Mouse (Mus musculus): Measurements from ENCODE around the gene Scube1. TPM values are rescaled to one million over a fixed set of nuclear protein-coding genes. Genes with fewer than 3 reads are reported as not detected.

Gene Scube1
- total RNA-seq, 2 experiments from 2014 or later = 72.2 to 74.2 TPM

DNA sequence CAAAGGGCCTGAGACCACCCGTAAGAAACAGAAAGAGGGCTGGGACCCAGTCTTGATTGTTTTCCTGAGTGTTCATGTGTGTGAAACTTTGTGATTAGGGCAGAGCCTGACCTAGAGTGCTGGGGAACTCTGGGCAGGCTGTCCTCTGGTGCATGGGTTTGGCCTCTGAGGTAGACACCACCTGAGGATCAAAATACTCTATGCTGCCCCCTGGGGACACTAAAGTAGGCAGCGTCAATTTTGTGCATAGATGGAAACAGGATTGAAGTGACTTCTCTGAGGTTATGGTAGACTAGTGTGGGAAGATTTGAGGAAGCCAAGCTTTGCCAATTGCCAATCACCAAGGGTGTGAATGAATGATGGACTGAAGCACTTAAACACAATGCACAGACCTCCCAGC, 154.2 kb downstream of the Scube1 start:
- Histone ChIP-seq H3K27ac (no peak overlapping the region), H3K4me3 (no peak overlapping the region)
- peak; percentile 25 for TF ChIP-seq CTCF (IDR thresholded peaks at IDR 0.05)
- intact Hi-C loops (cut with DNase I) = no loop called here
- no peak for DNase-seq (ENCODE audit: extremely low spot score in 1 of 2, low spot score in 2 of 2)

DNA sequence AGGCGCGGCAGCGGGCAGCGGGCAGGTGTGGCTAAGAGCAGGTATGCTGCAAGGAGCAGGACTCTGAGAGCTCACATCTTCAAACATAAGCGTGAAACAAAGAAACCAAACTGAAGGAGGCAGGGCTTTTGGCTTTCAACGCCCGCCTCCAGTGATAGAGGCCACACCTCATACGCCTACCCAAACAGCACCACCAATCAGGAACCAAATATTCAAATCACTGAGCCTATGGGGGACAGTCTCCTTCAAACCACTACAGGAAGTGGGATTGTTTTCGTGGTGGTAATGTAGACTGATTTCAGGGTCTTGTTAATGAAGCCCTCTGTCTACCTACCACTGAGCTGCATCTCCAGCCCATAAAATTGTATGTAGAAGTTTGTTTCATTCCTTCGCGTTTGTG, 155.1 kb downstream of the Scube1 start:
- TF ChIP-seq CTCF (IDR thresholded peaks at IDR 0.05) = no peak
- Histone ChIP-seq H3K4me3 (no peak overlapping the region), H3K27ac (no peak overlapping the region)
- no peak for DNase-seq (ENCODE audit: extremely low spot score in 1 of 2, low spot score in 2 of 2)
- intact Hi-C loops (cut with DNase I) = no loop called here

DNA sequence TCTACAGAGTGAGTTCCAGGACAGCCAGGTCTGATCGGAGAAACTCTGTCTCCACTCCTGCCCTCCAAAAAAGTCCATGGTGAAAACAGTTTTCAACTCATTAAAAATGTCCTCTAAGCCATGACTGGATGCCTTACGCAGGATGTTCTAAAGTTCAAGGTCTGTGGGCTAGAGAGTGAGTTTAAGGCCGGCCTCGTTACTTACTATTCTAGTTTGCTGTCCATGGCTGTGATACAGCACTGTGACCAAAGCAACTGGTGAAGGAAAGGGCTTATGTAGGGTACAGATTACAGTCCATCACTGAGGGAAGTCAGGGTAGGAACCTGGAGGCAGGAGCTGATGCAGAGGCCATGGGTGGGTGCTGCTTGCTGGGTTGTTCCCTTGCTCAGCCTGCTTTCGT, 156.3 kb downstream of the Scube1 start:
- intact Hi-C loops (cut with DNase I) = no loop called here
- TF ChIP-seq CTCF (IDR thresholded peaks at IDR 0.05) = no peak
- H3K4me3 ChIP-seq = no peak overlapping the region
- DNase-seq (ENCODE audit: extremely low spot score in 1 of 2, low spot score in 2 of 2) = no peak
- H3K27ac ChIP-seq = no peak overlapping the region

DNA sequence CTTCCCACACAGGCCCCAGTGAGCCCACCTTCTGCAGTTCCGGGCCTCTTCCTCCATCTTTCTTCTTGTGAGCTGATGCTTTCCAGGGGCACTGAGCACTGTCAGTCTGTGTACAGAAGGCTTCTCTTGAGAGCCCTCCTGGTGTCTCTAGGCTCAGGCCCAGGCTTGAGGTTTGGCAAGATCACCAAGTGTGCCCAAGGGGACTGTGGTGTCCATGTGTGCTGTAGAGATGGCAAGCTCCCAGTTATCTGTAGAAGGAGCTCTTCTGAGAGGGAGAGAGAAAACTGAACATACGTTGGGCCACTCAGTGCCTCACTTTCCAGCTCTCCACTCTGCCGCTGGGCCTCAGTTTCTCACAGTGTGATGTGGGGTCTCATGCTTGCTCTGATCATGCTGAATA, 157.1 kb downstream of the Scube1 start:
- Histone ChIP-seq H3K4me3 (no peak overlapping the region), H3K27ac (no peak overlapping the region)
- intact Hi-C loops (cut with DNase I) = no loop called here
- TF ChIP-seq CTCF (IDR thresholded peaks at IDR 0.05) = no peak
- no peak for DNase-seq (ENCODE audit: extremely low spot score in 1 of 2, low spot score in 2 of 2)

DNA sequence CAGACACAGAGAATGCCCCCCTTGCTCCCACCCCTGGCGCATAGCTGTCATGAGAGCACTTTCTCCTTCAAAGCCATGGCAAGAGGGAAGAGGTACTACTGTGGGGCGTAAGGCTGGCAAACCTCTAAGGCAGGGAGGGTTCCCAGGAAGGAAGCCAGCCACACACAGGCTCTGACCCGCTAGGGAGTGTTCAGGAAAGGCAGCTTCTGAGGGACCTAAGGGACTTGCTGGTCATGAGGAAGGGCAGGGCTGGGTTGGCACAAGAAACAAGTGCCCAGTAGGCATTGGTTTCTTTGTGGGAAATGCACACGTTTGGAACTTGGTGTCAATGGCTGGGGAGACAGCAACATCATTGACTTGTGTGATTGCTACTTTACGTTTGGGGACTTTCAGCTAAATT, 158.8 kb downstream of the Scube1 start:
- DNase-seq (ENCODE audit: extremely low spot score in 1 of 2, low spot score in 2 of 2) = no peak
- intact Hi-C loops (cut with DNase I) = no loop called here
- TF ChIP-seq CTCF (IDR thresholded peaks at IDR 0.05) = no peak
- H3K27ac ChIP-seq = no peak overlapping the region
- no peak overlapping the region for H3K4me3 ChIP-seq

DNA sequence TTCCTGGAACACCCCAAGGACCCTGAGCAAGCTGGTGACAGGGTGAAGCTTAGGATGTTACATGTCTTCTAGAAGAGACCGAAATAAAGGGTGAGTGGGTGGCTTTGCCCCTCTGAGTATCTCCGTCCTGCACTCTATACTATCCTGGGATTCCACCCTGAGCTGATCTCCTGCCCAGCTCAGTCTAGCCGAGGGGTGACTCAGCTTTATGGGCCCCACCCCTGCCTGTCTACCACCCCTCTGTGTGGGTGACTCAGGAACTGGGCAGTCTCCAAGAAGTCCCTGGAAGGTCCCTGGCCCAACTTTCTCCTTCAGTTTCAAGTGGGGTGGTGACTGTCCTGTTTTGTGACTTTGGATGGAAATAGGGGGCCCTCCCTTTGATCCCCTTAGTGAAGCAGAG, 159.4 kb downstream of the Scube1 start:
- intact Hi-C loops (cut with DNase I) = no loop called here
- TF ChIP-seq CTCF (IDR thresholded peaks at IDR 0.05) = no peak
- H3K4me3 ChIP-seq = no peak overlapping the region
- no peak overlapping the region for H3K27ac ChIP-seq
- no peak for DNase-seq (ENCODE audit: extremely low spot score in 1 of 2, low spot score in 2 of 2)

DNA sequence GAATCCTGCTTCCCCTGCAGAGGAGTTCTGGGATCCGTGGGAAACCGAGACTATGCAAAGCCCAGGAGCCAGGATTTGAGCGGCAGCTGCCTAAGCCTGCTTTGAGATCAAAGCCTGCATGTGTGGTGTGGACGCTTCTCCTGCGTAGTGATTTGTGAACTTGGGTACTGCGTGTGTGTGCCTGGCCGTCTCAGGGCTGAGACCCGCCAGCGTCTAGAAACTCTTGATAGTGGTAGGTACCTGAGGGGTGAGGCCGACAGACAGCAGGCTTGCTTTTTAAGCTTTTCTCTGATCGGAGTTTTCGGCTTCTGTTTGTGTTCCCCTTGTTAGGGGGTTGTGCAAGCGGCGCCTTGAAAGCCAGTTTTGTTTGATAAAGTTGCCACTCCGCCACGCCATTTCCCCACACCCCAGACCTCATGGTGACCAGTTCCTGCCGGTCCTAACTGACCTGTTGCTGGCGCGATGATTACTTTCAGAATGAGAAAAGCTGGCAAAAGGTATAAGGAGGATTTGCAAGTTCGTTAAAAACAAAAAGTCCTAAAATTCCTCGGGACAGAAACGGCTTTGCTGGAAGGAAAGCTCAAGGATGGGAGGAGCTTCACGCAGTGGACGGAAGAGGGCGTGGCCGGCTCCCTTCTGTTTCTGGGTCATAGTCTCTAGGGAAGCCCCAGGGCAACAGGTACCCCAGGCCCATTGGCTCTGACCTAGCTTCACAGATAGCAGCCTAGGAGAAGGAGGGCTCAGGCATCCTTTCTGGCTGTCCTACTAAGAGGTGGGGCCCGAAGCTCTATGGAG, 160.8 kb downstream of the Scube1 start:
- TF ChIP-seq CTCF (IDR thresholded peaks at IDR 0.05) = no peak
- H3K4me3 ChIP-seq = peak overlapping the region; percentile 23
- peak overlapping the region; percentile 42; the same call in 1 of the 2 replicates for H3K27ac ChIP-seq
- intact Hi-C loops (cut with DNase I) = no loop called here
- DNase-seq (ENCODE audit: extremely low spot score in 1 of 2, low spot score in 2 of 2) = no peak

DNA sequence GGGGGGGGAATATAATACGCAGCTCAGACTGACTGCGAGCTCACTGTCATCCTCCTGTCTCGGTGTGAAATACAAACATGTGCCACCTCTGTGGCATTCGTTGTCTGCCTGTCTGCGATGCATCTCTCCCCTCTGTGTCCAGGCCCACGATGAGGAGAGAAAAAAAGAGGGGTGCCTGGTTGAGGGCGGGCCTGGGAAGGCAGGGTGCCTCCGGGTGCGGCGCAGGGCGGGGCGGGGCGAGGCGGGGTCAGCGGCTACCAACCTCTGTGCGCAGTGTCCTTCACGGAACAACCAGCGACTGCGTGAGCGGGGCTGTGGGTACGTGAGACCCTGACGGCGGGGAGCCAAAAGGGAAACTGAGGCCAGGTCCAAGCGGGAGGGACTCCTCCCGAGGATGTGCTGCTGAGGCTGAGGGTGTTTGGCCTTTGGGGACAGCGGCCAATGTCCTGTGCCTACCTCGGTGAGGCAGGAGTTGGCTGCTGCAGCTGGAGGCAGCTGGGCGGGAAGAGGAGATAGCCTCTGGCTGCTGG, 161.4 kb downstream of the Scube1 start, which contains the start of the genes Tspo and Mcat:
Gene Tspo (plus strand): TSS at position 266 of the 530 bp plus-strand sequence.
Gene Mcat (minus strand): TSS at position 461 of the 530 bp plus-strand sequence.
- DNase-seq (ENCODE audit: extremely low spot score in 1 of 2, low spot score in 2 of 2) = no peak
- Histone ChIP-seq H3K27ac (peak within 1 kb of the TSS; percentile 42; the same call in 1 of the 2 replicates), H3K4me3 (peak within 1 kb of the TSS; percentile 23)
- no peak for TF ChIP-seq CTCF (IDR thresholded peaks at IDR 0.05)
- intact Hi-C loops (cut with DNase I) = no loop called here

DNA sequence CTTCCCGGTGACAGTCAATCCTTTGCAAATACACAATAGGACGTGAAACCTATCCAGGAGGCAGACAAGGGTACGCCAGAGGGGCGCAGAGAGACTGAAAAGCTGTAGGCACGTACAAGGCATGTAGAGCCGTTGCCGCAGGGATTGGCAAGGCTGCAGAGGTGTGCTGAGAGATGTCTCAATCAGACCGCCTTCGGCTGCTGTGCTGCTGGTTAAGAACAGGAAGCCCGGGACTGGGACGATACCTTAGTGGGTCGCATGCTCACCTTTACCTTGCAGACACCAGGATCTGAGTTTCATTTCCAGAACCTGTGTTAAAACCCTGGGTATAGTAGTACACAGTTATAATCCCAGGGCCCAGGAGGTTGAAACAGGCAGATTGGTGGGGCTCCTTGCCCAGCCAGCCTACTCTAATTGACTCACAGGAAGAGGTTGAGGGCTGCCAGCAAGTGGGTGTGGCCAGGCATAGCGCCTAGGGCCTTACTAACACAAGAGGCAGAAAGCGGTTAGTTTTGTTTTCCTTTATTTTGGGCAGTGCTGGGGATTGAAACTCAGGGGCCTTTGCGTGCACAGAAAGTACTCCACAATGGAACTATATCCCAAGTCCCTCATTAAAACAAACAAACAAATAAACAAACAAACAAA, 162.1 kb downstream of the Scube1 start:
- intact Hi-C loops (cut with DNase I) = no loop called here
- no peak for TF ChIP-seq CTCF (IDR thresholded peaks at IDR 0.05)
- Histone ChIP-seq H3K27ac (no peak overlapping the region), H3K4me3 (no peak overlapping the region)
- peak; percentile 33 to 63 for DNase-seq (ENCODE audit: extremely low spot score in 1 of 2, low spot score in 2 of 2)

DNA sequence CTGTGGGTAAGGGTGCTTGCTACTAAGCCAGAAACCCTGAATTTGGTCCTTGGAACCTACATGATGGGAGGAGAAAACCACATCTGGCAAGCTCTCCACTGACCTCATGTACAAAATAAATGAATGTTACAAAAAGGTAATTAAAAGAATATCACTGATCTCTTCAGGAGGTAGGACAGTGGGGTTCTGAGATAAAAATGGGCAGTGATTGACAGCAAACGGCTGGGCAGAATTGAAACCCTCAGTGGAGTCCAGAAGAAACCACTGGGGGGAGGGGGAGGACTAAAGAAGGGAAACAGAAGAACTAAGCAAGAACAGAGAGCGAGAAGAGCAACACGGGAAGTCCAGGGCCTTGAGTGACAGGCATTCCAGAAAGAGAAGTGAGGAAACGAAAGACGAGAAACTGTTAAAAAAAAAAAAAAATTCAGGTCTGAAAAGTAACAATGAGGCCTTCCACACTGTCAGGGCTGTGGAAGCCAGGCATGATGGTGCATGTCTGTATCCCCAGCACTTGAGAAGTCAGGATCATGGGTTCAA, 163.8 kb downstream of the Scube1 start:
- no peak for DNase-seq (ENCODE audit: extremely low spot score in 1 of 2, low spot score in 2 of 2)
- no peak overlapping the region for H3K4me3 ChIP-seq
- intact Hi-C loops (cut with DNase I) = no loop called here
- TF ChIP-seq CTCF (IDR thresholded peaks at IDR 0.05) = no peak
- H3K27ac ChIP-seq = no peak overlapping the region

DNA sequence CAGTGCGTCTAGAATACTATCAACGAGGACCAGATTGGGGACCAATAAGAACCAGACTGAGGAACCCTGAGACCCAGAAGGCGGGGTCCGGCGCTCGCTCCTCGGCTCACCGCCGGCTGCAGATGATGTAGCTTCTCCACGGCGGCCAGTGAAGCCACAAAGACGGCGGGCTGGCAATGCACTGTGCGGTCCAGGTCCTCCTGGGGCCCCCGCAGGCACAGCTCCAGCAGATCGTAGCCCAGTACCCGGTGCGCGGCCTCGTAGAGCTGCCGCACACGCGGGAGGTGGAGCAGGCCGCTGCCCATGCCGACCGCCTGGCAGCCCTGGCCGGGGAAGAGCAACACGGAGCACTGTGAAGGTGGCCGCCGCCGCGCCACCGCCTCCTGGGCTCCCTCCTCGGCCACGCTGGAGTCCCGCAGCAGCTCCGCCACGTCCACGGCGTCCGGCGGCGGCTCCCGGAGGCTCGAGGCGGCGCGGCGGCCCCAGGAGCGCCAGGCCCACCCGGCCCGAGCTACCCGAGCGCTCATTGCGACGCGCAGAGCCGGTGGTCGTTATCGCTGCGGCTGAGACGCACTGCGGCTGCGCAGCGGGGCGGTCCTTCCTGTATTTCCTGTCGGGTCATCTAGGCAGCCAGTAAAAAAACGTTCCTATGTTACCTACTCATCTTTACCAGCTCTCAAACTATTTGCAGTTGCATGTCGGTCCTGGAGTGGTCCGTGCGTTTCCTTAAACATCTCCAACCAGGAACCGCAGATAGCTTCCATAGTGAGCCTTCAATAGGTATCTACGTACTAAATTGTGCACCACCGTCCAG, 169.5 kb downstream of the Scube1 start:
- H3K4me3 ChIP-seq = peak overlapping the region; percentile 83
- intact Hi-C loops (cut with DNase I) = no loop called here
- H3K27ac ChIP-seq = peak overlapping the region; percentile 85
- TF ChIP-seq CTCF (IDR thresholded peaks at IDR 0.05) = no peak
- peak; percentile 85 to 86 for DNase-seq (ENCODE audit: extremely low spot score in 1 of 2, low spot score in 2 of 2)

Other genes starting within 250 kb of the Scube1 start
- 10 to 100 TPM; 45.5 to 54.9 TPM for gene Ttll1, start 214.1 kb downstream of the Scube1 start, total RNA-seq (2021)
- gene Bik, start 198.2 kb downstream of the Scube1 start, total RNA-seq (2021) = under 1 TPM in 1 of 2 experiments, not detected in 1; 0.70 TPM
- 1 to 10 TPM; 5.6 to 7.9 TPM for gene Tspo, start 161.4 kb downstream of the Scube1 start, total RNA-seq (2021)
- 10 to 100 TPM; 19.0 to 26.9 TPM for gene Mcat, start 161.2 kb downstream of the Scube1 start, total RNA-seq (2021)
- gene Ttll12, start 129.9 kb downstream of the Scube1 start, total RNA-seq (2021) = 10 to 100 TPM; 12.4 to 12.6 TPM
- gene Mpped1, start 54.4 kb upstream of the Scube1 start, total RNA-seq (2021) = 100 to 1,000 TPM; 201 to 208 TPM